Mouse (Mus musculus): ENCODE results near the gene Coq5. TPM values are rescaled to one million over a fixed set of nuclear protein-coding genes. Genes with fewer than 3 reads are reported as not detected.

Gene Coq5
- polyA plus RNA-seq, 1 experiment from 2014 or later, result 41.9 TPM

DNA sequence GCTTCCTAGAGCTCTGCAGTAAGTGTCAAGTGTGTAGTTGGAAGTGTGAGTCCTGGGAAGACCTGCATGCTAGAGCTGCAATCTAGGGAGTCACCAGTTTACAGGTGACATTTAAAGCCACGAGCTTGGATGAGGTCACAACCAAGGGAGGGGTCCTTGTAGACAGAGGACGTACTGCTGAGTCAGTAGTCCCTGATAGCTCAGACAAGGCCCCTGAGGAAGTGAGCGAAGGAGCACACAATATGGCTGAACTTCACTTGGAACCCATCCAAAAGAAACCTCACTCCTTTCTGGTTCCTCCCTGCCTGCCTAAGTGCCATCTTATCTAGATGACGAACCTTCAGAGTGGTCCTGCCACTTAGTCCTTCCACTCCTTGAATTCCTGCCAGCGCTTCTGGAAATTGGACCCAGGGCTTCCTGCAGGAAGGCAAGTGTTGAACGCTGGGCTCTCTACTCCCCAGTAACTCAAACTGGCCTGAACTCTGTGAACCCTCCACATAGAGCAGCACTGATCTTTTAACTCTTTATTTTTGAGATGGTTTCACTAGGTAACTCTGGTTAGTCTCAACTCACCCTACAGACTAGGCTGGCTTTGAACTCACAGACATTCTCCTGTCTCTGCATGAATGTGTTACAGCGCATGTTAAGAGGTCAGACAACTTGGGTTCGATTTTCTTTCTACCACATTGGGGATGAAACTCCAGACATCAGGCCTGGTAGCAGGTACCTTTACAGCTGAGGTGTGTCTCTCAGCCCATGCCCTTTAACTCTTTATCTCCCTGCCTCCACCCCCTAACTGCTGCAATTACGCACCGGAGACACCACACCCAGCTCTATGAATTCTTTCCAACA lies 33.6 kb downstream of the Coq5 start:
- ATAC-seq (ENCODE audit: low read depth), result no peak
- Histone ChIP-seq H3K4me3 (ENCODE audit: low read depth, low read length) (no peak overlapping the region), H3K36me3 (ENCODE audit: control insufficient read depth, insufficient read depth, low read length) (no peaks in the 10 kb centered on the region), H3K27ac (replicated peaks; ENCODE audit: low read depth, low read length) (no peak overlapping the region; the same call in 1 of the 2 replicates), H3K4me1 (ENCODE audit: control insufficient read depth, insufficient read depth, low read length) (peaks cover 19% of the 10 kb centered on the region), H3K4me2 (ENCODE audit: low read depth, low read length) (no peak overlapping the region), H3K9ac (ENCODE audit: low read depth, low read length) (no peak overlapping the region), H3K9me3 (ENCODE audit: control insufficient read depth, low read length) (no peaks in the 10 kb centered on the region), H3K27me3 (replicated peaks; ENCODE audit: control insufficient read depth, insufficient read depth, low read length) (no peaks in the 10 kb centered on the region)
- 59% methylated on average over 10 of the region's 10 CpGs for WGBS
- peak; percentile 52 for DNase-seq (ENCODE audit: low spot score)

DNA sequence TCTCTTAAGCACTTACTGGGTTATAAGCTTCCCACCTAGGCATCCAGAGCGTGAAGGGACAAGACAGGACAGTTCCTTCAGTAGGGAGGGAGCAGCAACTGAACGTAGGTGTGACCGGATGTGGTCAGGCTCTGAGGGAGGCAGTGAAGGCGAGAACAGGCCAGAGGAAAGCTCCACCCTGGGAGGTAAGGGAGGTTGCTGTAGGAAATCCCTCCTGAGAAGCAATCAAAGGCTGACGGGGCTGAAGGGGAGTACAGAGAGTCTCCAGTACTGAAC lies 34.1 kb downstream of the Coq5 start:
- H3K4me1 ChIP-seq (ENCODE audit: control insufficient read depth, insufficient read depth, low read length), result peaks cover 24% of the 10 kb centered on the region
- no peak overlapping the region for H3K27ac ChIP-seq (replicated peaks; ENCODE audit: low read depth, low read length)
- no peak overlapping the region for H3K4me3 ChIP-seq (ENCODE audit: low read depth, low read length)
- H3K27me3 ChIP-seq (replicated peaks; ENCODE audit: control insufficient read depth, insufficient read depth, low read length), result no peaks in the 10 kb centered on the region
- WGBS, result 35% methylated on average over 5 of the region's 5 CpGs
- no peaks in the 10 kb centered on the region for H3K36me3 ChIP-seq (ENCODE audit: control insufficient read depth, insufficient read depth, low read length)
- peak; percentile 24 for DNase-seq (ENCODE audit: low spot score)
- no peaks in the 10 kb centered on the region for H3K9me3 ChIP-seq (ENCODE audit: control insufficient read depth, low read length)
- H3K9ac ChIP-seq (ENCODE audit: low read depth, low read length), result no peak overlapping the region
- no peak overlapping the region for H3K4me2 ChIP-seq (ENCODE audit: low read depth, low read length)
- ATAC-seq (ENCODE audit: low read depth), result peak; percentile 30; the same call in 1 of the 2 replicates

DNA sequence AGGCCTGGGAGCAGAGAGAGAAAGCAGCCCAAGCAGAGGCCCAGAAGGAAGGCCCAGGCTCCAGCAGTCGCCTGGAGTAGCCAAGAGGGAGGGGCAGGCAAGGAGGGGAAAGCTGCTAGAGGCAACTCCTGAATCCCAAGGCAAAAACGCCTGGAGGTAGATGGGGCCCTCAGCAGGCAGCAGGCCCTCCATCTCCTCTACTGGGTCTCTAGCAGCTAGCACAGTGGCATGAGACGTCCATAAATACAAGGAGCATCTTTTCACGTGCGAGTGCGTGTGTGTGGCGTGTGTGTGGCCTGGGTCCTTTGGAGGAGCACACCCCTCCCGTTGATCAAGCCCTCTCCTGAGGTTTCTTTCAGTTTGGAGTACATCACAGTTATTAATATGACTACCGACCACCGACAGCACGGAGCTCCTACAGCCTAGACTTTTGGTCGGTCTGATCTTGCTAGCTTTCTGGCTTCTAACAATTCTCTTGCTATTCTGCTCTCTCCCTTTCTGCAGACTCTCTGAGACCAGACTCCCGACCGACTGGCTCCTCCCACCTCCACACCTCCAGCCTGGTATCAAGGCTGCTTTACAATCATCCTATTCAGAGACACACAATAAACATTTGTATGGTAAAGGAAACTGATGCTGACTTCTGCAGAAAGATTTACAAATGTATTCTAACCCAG lies 37.6 kb downstream of the Coq5 start:
- Histone ChIP-seq H3K27ac (replicated peaks; ENCODE audit: low read depth, low read length) (peak overlapping the region; percentile 83), H3K4me1 (ENCODE audit: control insufficient read depth, insufficient read depth, low read length) (peaks cover 28% of the 10 kb centered on the region), H3K4me3 (ENCODE audit: low read depth, low read length) (no peak overlapping the region), H3K27me3 (replicated peaks; ENCODE audit: control insufficient read depth, insufficient read depth, low read length) (no peaks in the 10 kb centered on the region), H3K9me3 (ENCODE audit: control insufficient read depth, low read length) (no peaks in the 10 kb centered on the region), H3K4me2 (ENCODE audit: low read depth, low read length) (peak overlapping the region; percentile 16), H3K36me3 (ENCODE audit: control insufficient read depth, insufficient read depth, low read length) (no peaks in the 10 kb centered on the region), H3K9ac (ENCODE audit: low read depth, low read length) (peak overlapping the region; percentile 40)
- ATAC-seq (ENCODE audit: low read depth), result no peak
- WGBS, result 8% methylated on average over 14 of the region's 14 CpGs
- DNase-seq (ENCODE audit: low spot score), result peak; percentile 29

DNA sequence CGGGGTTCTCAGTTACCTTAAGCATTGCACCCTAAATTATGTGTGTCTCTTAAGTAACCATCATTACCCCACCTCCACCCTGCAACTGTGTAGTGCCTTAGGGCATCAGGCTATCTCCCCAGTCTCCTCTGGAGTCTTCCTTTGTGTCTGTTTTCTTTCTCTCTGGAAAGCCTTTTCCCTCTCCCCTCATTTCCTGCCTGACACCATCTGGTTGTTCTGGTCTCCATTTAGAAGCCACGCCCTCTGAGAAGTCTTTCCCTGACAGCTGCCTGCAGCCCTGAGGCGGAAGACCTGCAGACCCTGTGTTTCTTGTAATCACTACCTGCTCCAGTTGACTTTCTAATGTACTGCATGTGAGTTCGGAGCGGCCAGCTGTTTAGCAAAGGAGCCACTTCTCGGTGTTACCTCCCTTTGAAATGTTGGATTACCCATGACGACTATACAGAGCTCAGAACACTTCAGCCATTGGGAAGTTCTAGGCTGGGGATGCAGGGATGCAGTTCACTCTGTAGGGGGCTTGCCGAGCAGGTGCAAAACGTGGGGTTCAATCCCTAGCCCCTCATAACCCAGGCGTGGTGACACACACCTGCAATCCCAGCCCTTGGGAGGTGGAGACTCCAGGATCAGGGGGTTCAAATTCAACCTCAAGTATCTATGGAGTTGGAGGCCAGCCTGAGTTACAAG lies 38.3 kb downstream of the Coq5 start:
- Histone ChIP-seq H3K36me3 (ENCODE audit: control insufficient read depth, insufficient read depth, low read length) (no peaks in the 10 kb centered on the region), H3K9ac (ENCODE audit: low read depth, low read length) (no peak overlapping the region), H3K27me3 (replicated peaks; ENCODE audit: control insufficient read depth, insufficient read depth, low read length) (no peaks in the 10 kb centered on the region), H3K27ac (replicated peaks; ENCODE audit: low read depth, low read length) (peak overlapping the region; percentile 83), H3K4me3 (ENCODE audit: low read depth, low read length) (no peak overlapping the region), H3K4me2 (ENCODE audit: low read depth, low read length) (peak overlapping the region; percentile 16), H3K9me3 (ENCODE audit: control insufficient read depth, low read length) (no peaks in the 10 kb centered on the region), H3K4me1 (ENCODE audit: control insufficient read depth, insufficient read depth, low read length) (peaks cover 28% of the 10 kb centered on the region)
- under 1% methylated on average over 10 of the region's 10 CpGs for WGBS
- ATAC-seq (ENCODE audit: low read depth), result peak; percentile 64
- DNase-seq (ENCODE audit: low spot score), result peak; percentile 86

DNA sequence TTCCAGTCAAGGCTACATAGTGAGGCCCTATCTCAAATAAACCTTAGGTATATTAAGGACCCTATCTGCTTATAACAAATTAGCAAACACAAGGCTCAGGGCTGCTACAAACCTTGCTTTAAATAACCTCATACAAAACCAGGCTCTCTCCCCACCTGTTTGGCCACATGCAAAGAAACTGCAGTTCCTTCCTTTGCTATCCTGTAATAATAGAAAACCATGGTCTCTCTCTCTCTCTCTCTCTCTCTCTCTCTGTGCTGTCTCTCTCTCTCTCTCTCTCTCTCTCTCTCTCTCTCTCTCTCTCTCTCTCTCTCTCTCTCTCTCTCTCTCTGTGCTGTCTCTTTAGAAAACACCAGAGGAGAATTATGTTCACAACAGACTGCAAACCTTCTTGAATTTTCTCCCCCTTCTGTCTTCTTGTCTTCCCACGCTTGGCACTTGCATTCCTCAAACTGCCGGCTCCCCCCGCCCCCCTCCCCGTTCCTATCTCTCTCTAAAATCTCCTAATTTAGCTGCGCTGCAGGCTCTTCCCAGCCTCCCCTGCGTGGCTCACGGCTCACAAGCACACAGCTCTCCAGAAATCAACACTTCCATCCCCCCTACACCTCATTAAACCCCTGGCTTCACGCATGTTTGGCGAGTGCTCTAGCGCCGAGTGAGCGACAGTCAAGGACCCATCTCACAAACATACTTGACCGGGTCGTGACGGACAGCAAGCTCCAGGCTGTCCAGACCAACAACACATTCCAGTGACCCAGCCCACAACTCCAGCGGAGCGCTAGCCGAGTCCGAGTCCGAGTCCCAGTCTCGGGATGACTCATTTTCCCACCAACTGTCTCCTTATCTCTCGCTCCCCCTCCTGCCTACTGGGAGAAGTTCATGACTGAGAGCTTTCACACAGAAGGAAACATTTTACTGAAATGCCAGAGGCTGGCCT lies 39.8 kb downstream of the Coq5 start:
- peak overlapping the region; percentile 88 for H3K27ac ChIP-seq (replicated peaks; ENCODE audit: low read depth, low read length)
- H3K4me1 ChIP-seq (ENCODE audit: control insufficient read depth, insufficient read depth, low read length), result peaks cover 28% of the 10 kb centered on the region
- H3K4me2 ChIP-seq (ENCODE audit: low read depth, low read length), result peak overlapping the region; percentile 91
- no peaks in the 10 kb centered on the region for H3K36me3 ChIP-seq (ENCODE audit: control insufficient read depth, insufficient read depth, low read length)
- H3K9me3 ChIP-seq (ENCODE audit: control insufficient read depth, low read length), result no peaks in the 10 kb centered on the region
- H3K4me3 ChIP-seq (ENCODE audit: low read depth, low read length), result peak overlapping the region; percentile 42
- no peaks in the 10 kb centered on the region for H3K27me3 ChIP-seq (replicated peaks; ENCODE audit: control insufficient read depth, insufficient read depth, low read length)
- under 1% methylated on average over 22 of the region's 22 CpGs for WGBS
- DNase-seq (ENCODE audit: low spot score), result peak; percentile 93
- H3K9ac ChIP-seq (ENCODE audit: low read depth, low read length), result peak overlapping the region; percentile 60
- ATAC-seq (ENCODE audit: low read depth), result peak; percentile 85

DNA sequence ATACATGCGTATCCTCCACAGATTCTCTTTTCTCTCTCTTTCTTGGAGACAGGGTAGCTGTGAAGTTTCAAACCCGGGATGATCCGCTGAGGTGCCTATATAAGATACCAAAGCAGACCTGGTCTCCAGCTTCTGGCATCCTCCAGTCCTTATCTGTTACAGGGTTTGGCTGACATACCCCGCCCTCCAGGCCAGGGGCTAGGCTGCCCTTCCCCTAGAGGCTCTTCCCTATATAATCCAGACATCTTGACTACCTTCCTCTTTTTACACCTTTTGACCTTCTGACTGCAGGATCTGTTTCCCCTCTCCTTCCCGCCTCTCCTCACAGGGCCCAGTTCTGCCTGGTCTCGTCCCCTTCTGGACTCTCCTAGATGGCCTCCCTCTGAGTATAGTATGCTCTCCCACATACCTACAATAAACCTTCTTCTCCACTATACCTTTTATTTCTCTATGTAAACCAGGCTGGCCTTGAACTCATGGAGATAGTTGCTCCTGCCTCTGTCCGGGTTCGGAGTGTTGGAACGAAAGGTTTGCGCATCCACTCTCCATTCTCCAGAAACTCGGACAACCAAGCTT lies 46.9 kb downstream of the Coq5 start:
- H3K4me2 ChIP-seq (ENCODE audit: low read depth, low read length), result peak overlapping the region; percentile 67
- H3K4me1 ChIP-seq (ENCODE audit: control insufficient read depth, insufficient read depth, low read length), result peaks cover 17% of the 10 kb centered on the region
- H3K27ac ChIP-seq (replicated peaks; ENCODE audit: low read depth, low read length), result peak overlapping the region; percentile 86
- no peaks in the 10 kb centered on the region for H3K9me3 ChIP-seq (ENCODE audit: control insufficient read depth, low read length)
- DNase-seq (ENCODE audit: low spot score) (no peak), ATAC-seq (ENCODE audit: low read depth) (peak; percentile 28)
- peaks cover 23% of the 10 kb centered on the region for H3K36me3 ChIP-seq (ENCODE audit: control insufficient read depth, insufficient read depth, low read length)
- WGBS, result 22% methylated on average over 11 of the region's 11 CpGs
- H3K4me3 ChIP-seq (ENCODE audit: low read depth, low read length), result peak overlapping the region; percentile 92
- no peaks in the 10 kb centered on the region for H3K27me3 ChIP-seq (replicated peaks; ENCODE audit: control insufficient read depth, insufficient read depth, low read length)
- peak overlapping the region; percentile 92 for H3K9ac ChIP-seq (ENCODE audit: low read depth, low read length)

DNA sequence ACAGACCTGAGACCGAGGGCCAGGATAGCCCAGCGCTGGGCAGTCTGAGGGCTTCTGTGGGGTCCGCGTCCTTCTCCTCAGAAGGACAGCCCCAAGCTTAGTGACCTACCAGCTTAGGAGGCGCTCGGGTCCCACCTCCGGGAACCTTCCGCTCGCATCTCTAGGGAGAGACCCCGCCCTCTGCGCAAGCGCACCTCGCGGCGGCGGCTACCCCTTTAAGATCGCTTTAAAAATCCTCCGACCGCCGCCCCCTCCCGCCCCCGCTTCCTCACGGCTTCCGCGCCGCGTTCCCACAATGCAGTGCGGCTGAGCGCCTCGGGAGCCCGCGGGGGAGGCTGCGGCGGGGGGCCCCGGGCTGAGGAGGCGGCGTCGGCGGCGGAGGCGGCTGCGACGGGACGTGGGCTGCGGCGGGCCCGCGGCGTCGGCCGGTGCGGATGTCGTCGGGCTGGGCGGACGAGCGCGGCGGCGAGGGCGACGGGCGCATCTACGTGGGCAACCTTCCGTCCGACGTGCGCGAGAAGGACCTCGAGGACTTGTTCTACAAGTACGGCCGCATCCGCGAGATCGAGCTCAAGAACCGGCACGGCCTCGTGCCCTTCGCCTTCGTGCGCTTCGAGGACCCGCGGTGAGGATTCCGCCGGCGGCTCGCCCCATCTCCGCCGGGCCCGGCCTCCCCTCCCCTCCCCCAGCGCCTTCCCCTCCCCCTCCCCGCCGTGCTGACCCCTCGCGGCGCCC lies 47.6 kb downstream of the Coq5 start, which contains the start of gene Srsf9:
Gene Srsf9, plus strand, starts transcription at position 303 of the 735 bp plus-strand sequence.
- H3K4me1 ChIP-seq (ENCODE audit: control insufficient read depth, insufficient read depth, low read length), result peaks cover 17% of the 10 kb centered on the region
- no peaks in the 10 kb centered on the region for H3K9me3 ChIP-seq (ENCODE audit: control insufficient read depth, low read length)
- H3K36me3 ChIP-seq (ENCODE audit: control insufficient read depth, insufficient read depth, low read length), result peaks cover 30% of the 10 kb centered on the region
- ATAC-seq (ENCODE audit: low read depth), result peak; percentile 94
- DNase-seq (ENCODE audit: low spot score), result peak; percentile 95
- peak within 1 kb of the TSS; percentile 92 for H3K4me3 ChIP-seq (ENCODE audit: low read depth, low read length)
- no peaks in the 10 kb centered on the region for H3K27me3 ChIP-seq (replicated peaks; ENCODE audit: control insufficient read depth, insufficient read depth, low read length)
- peak within 1 kb of the TSS; percentile 86 for H3K27ac ChIP-seq (replicated peaks; ENCODE audit: low read depth, low read length)
- WGBS, result 0% methylated on average over 37 of the region's 97 CpGs
- H3K4me2 ChIP-seq (ENCODE audit: low read depth, low read length), result peak within 1 kb of the TSS; percentile 67
- peak within 1 kb of the TSS; percentile 92 for H3K9ac ChIP-seq (ENCODE audit: low read depth, low read length)

Data from embryonic facial prominence, embryonic 14.5 days (tissue).